In genomic region chr16:91188304-91188703, GRCm38 (mm10) we compare ENCODE assay signal across 24 mouse cellular contexts. TPM values are rescaled to one million over a fixed set of nuclear protein-coding genes. Genes with fewer than 3 reads are reported as not detected.
"Had no signal": no experiment of that assay in that cellular context is flagged by ENCODE, and none has a peak within 500 bp of the region (broad histone marks: within the 10 kb centered on the region; RNA-seq: fewer than 3 reads in every experiment).

No protein-coding gene starts in this region.

- H3K27me3 ChIP-seq: lung, embryonic 15.5 days; stomach, embryonic 15.5 days had no signal

- H3K4me3 ChIP-seq: lung, embryonic 15.5 days; midbrain, embryonic 10.5 days; midbrain, embryonic 12.5 days; myocyte; neural tube, embryonic 13.5 days; neural tube, embryonic 15.5 days; stomach, embryonic 15.5 days had no signal

- H3K36me3 ChIP-seq: lung, embryonic 15.5 days; midbrain, embryonic 10.5 days; midbrain, embryonic 12.5 days; neural tube, embryonic 13.5 days; neural tube, embryonic 15.5 days; stomach, embryonic 15.5 days had no signal

- H3K9ac ChIP-seq: liver, postnatal 0 days; lung, embryonic 15.5 days; midbrain, embryonic 12.5 days; neural tube, embryonic 13.5 days; neural tube, embryonic 15.5 days; stomach, embryonic 15.5 days had no signal

- H3K9me3 ChIP-seq: lung, embryonic 15.5 days; midbrain, embryonic 12.5 days; neural tube, embryonic 13.5 days; neural tube, embryonic 15.5 days; stomach, embryonic 15.5 days had no signal

- H3K27ac ChIP-seq: lung, embryonic 15.5 days; midbrain, embryonic 10.5 days; midbrain, embryonic 12.5 days; neural tube, embryonic 13.5 days; neural tube, embryonic 15.5 days; stomach, embryonic 15.5 days; stomach, postnatal 0 days had no signal

- H3K4me1 ChIP-seq: lung, embryonic 15.5 days; stomach, embryonic 15.5 days had no signal

- DNase-seq: liver, postnatal 0 days; lung, adult 2 months; lung, postnatal 14 days; lung, postnatal 36 days; midbrain, embryonic 14.5 days; retina, postnatal 1 day; right cerebral cortex, adult 18-20 months; right cerebral cortex, postnatal 25 days; right cerebral cortex, postnatal 4 days; thymus, adult 2 months; thymus, postnatal 25 days; thymus, postnatal 4 days had no signal

RNA-seq across cellular contexts. Expression of gene Olig2, which starts 37.0 kb away (rescaled TPM):
- total RNA-seq: megakaryocyte-erythroid progenitor cell, adult 5-6 weeks had no signal
- polyA plus RNA-seq: liver, postnatal 0 days; lung, adult 2 months; lung, embryonic 15.5 days; lung, postnatal 0 days; myocyte; stomach, embryonic 15.5 days; stomach, postnatal 0 days; testis, adult 2 months; urinary bladder, adult 2 months had no signal
